Mouse (Mus musculus) myocyte (in vitro differentiated cells): ENCODE measurements at regions not wholly inside any gene's neighbourhood (a gene's known extent, or its start where the extent isn't known, plus 50 kb on each side); places are given as distances from the start of the nearest gene placed in this dataset.

ENCODE experiments used
- H3K27me3 ChIP-seq: one replicate; pipeline ENCODE4 v1.6.1; 2011; ENCODE audit not compliant: control insufficient read depth, insufficient read depth, insufficient read length
- H3K36me3 ChIP-seq: one replicate; pipeline ENCODE4 v1.6.1; 2011; ENCODE audit not compliant: control insufficient read depth, insufficient read depth
- H3K4me2 ChIP-seq: one replicate; pipeline ENCODE4 v1.6.1; 2011; ENCODE audit warnings: low read depth, control low read depth
- H3K4me3 ChIP-seq: one replicate; pipeline ENCODE4 v1.5.1; 2011; ENCODE audit warnings: mild to moderate bottlenecking, control low read depth, moderate library complexity
- H3K79me2 ChIP-seq: one replicate; pipeline ENCODE4 v1.6.1; 2011; ENCODE audit not compliant: control insufficient read depth, insufficient read depth
- H3ac ChIP-seq: one replicate; pipeline ENCODE4 v1.6.1; 2011; ENCODE audit not compliant: control insufficient read depth, insufficient read length
- CEBPB ChIP-seq: IDR thresholded peaks from 2 replicates; pipeline ENCODE4 v1.6.1; 2011; ENCODE audit warnings: mild to moderate bottlenecking, moderate library complexity; ENCODE audit not compliant: poor library complexity, insufficient read depth, severe bottlenecking
- E2F4 ChIP-seq: IDR thresholded peaks from one replicate; pipeline ENCODE4 v1.6.1; 2011; ENCODE audit warnings: mild to moderate bottlenecking, control low read depth, moderate library complexity; ENCODE audit not compliant: insufficient read depth
- MAX ChIP-seq: IDR thresholded peaks from one replicate; pipeline ENCODE4 v1.6.1; 2011; ENCODE audit warnings: low read depth, mild to moderate bottlenecking, control low read depth
- MYOD1 ChIP-seq, 3 experiments: IDR thresholded peaks; one replicate each; pipeline ENCODE4 v1.6.1; 2011; ENCODE audit warnings: control low read depth in 2 of 3, low read depth in 2 of 3, mild to moderate bottlenecking in 2 of 3, moderate library complexity in 1 of 3; ENCODE audit not compliant: insufficient read length in 2 of 3, control insufficient read depth in 1 of 3
- MYOG ChIP-seq, 3 experiments: IDR thresholded peaks; one replicate each; pipeline ENCODE4 v1.6.1; 2011; ENCODE audit warnings: control low read depth in 2 of 3, low read depth in 2 of 3, mild to moderate bottlenecking in 2 of 3; ENCODE audit not compliant: insufficient read length in 2 of 3, control insufficient read depth in 1 of 3, insufficient read depth in 1 of 3
- POLR2A ChIP-seq: IDR thresholded peaks from one replicate; pipeline ENCODE4 v1.6.1; 2011; ENCODE audit warnings: low read depth, mild to moderate bottlenecking, control low read depth, moderate library complexity; ENCODE audit not compliant: insufficient read length
- POLR2AphosphoS2 ChIP-seq: IDR thresholded peaks from one replicate; pipeline ENCODE4 v1.6.1; 2011; ENCODE audit warnings: low read depth, control low read depth; ENCODE audit not compliant: insufficient read length
- REST ChIP-seq: IDR thresholded peaks from one replicate; pipeline ENCODE4 v1.6.1; 2011; ENCODE audit warnings: mild to moderate bottlenecking, control low read depth, moderate library complexity; ENCODE audit not compliant: insufficient read depth, insufficient read length
- SRF ChIP-seq: IDR thresholded peaks from one replicate; pipeline ENCODE4 v1.6.1; 2011; ENCODE audit warnings: low read depth; ENCODE audit not compliant: control insufficient read depth, insufficient read length
- TCF12 ChIP-seq: IDR thresholded peaks from one replicate; pipeline ENCODE4 v1.6.1; 2011; ENCODE audit warnings: mild to moderate bottlenecking, control low read depth; ENCODE audit not compliant: poor library complexity, insufficient read depth, severe bottlenecking
- TCF3 ChIP-seq: IDR thresholded peaks from one replicate; pipeline ENCODE4 v1.6.1; 2011; ENCODE audit warnings: low read depth, control low read depth; ENCODE audit not compliant: insufficient read length
- USF1 ChIP-seq: IDR thresholded peaks from one replicate; pipeline ENCODE4 v1.6.1; 2011; ENCODE audit warnings: low read depth, mild to moderate bottlenecking, control low read depth, moderate library complexity

DNA sequence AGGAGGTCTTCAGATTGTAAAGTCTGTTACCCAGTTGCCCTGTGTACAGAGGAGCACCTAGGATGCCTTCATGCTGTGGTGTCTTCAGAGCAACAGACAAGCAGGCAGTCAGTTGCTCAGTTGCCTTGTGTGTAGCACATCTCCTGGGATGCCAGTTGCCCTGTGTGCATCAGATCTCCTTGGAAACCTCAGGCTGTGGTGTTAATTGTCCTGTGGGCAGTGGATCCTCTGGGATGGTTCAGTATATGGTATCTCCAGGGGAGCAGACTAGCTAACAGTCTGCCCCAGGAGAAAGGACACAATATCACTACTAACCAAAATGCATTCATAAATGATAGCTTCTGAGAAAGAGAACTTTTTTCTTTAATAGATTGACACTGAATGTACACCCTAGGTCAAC is 1201.1 kb upstream of the Cited2 start:
- H3K4me3 ChIP-seq: no peak overlapping the region
- H3K4me2 ChIP-seq: no peak overlapping the region
- H3K79me2 ChIP-seq: no peaks in the 10 kb centered on the region
- H3ac ChIP-seq: no peak overlapping the region
- no peak for TF ChIP-seq E2F4
- no peak for TF ChIP-seq MYOG (IDR thresholded peaks at IDR 0.05; ENCODE audit: control insufficient read depth in 1 of 3, insufficient read depth in 1 of 3, insufficient read length in 2 of 3, low read depth in 2 of 3)
- no peak for TF ChIP-seq POLR2AphosphoS2
- no peak for TF ChIP-seq MAX
- TF ChIP-seq REST: no peak
- H3K27me3 ChIP-seq: no peaks in the 10 kb centered on the region
- no peaks in the 10 kb centered on the region for H3K36me3 ChIP-seq

GRCm38 (mm10) chr10:16524101-16524500 is 1198.9 kb upstream of the Cited2 start:
- H3K79me2 ChIP-seq: no peaks in the 10 kb centered on the region

GRCm38 (mm10) chr10:16527693-16528092 is 1195.3 kb upstream of the Cited2 start:
- Histone ChIP-seq H3K4me2 (no peak overlapping the region), H3K36me3 (no peaks in the 10 kb centered on the region), H3K4me3 (no peak overlapping the region), H3K79me2 (no peaks in the 10 kb centered on the region), H3K27me3 (no peaks in the 10 kb centered on the region), H3ac (no peak overlapping the region)
- TF ChIP-seq USF1 (no peak), CEBPB (peak; percentile 76)

More at GRCm38 (mm10) chr10:16524101-16524500, 1198.9 kb upstream of the Cited2 start:
- Histone ChIP-seq H3K27me3 (no peaks in the 10 kb centered on the region), H3ac (no peak overlapping the region), H3K4me2 (peak overlapping the region; percentile 55), H3K36me3 (no peaks in the 10 kb centered on the region), H3K4me3 (no peak overlapping the region)
- TF ChIP-seq E2F4 (no peak), USF1 (no peak), SRF (no peak), CEBPB (no peak), MAX (no peak)

DNA sequence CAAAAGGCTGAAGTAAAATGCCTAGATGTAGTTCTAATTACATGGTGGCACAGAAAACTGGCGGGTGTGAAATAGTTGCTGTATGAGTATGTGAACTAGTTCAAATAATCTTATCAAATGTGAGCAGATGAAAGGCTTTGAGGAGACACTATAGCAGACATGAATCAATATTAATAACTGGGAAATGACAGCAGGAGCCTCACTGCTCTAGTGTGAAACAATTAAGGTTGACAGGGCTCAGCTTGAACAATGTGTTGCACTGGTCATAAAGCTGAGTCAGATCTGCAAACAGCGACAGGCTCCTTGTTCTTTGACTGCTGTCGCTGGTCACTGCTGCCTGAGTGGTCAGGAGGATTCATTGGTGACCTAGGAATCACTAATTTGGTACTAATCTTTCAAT is 1185.4 kb upstream of the Cited2 start:
- no peak overlapping the region for H3K4me2 ChIP-seq
- no peaks in the 10 kb centered on the region for H3K36me3 ChIP-seq
- no peaks in the 10 kb centered on the region for H3K27me3 ChIP-seq
- H3ac ChIP-seq: no peak overlapping the region
- H3K79me2 ChIP-seq: no peaks in the 10 kb centered on the region
- no peak for TF ChIP-seq MYOG (IDR thresholded peaks at IDR 0.05; ENCODE audit: control insufficient read depth in 1 of 3, insufficient read depth in 1 of 3, insufficient read length in 2 of 3, low read depth in 2 of 3)
- no peak for TF ChIP-seq MAX
- H3K4me3 ChIP-seq: no peak overlapping the region

- no peak overlapping the region for H3ac ChIP-seq
- H3K27me3 ChIP-seq: no peaks in the 10 kb centered on the region
- no peak overlapping the region for H3K4me2 ChIP-seq
- H3K36me3 ChIP-seq: no peaks in the 10 kb centered on the region
- H3K4me3 ChIP-seq: no peak overlapping the region
- TF ChIP-seq E2F4 (no peak), MYOD1 (IDR thresholded peaks at IDR 0.05; ENCODE audit: control insufficient read depth in 1 of 3, insufficient read length in 2 of 3, low read depth in 2 of 3) (no peak), POLR2AphosphoS2 (no peak)
- H3K79me2 ChIP-seq: no peaks in the 10 kb centered on the region
Observed at GRCm38 (mm10) chr10:16538379-16538778, 1184.6 kb upstream of the Cited2 start.

- Histone ChIP-seq H3K4me2 (peak overlapping the region; percentile 51), H3K79me2 (no peaks in the 10 kb centered on the region), H3K36me3 (no peaks in the 10 kb centered on the region), H3ac (no peak overlapping the region), H3K4me3 (no peak overlapping the region), H3K27me3 (no peaks in the 10 kb centered on the region)
- TF ChIP-seq REST (no peak), E2F4 (no peak), MAX (no peak), SRF (peak; percentile 94), CEBPB (peak; percentile 56; the same call in 1 of the 2 replicates), USF1 (no peak), MYOD1 (IDR thresholded peaks at IDR 0.05; ENCODE audit: control insufficient read depth in 1 of 3, insufficient read length in 2 of 3, low read depth in 2 of 3) (no peak), TCF3 (no peak), POLR2A (no peak), TCF12 (no peak), POLR2AphosphoS2 (no peak)
Observed at GRCm38 (mm10) chr10:16545445-16545844, 1177.6 kb upstream of the Cited2 start.
